Mouse (Mus musculus): ENCODE measurements around the gene Defb29.

Gene Defb29

DNA sequence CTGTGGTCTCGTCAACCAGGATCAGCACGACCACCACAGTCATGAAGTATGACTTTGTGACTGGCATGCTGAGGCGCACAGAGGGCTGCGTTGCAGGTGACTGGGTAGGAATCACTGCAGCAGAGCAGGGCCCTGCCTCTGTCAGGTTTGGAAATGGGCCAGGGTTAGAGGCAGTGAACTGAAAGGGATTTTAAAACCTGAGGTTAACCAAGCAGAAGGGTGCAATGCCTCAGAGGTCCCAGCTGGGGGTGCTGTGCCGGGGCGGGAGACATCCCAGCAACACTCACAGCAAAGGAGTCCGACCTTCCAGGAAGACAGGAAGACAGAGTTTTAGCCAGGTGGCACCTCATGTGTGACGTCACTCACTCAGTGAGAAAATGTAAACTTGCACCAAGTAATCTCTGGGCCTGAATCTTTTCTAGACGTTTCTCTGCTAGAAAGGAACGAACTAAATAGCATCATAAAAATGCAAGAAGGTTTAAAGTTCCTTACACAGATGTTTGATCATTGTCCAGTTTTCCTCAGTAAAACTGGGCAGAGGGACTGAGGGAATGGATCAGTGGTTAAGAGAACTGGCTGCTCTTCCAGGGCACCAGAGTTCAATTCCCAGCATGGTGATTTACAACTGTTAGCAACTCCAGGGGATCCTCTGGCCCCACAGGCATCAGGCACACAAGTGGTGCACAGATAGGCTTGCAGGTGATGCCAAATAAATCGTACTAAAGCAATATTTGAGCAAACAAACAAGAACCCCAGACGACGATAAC lies at the start of gene Defb29:
Gene Defb29 (minus strand): TSS at position 155 of the 767 bp plus-strand sequence.
- no peak for DNase-seq (ENCODE audit: low spot score in 2 of 2)

DNA sequence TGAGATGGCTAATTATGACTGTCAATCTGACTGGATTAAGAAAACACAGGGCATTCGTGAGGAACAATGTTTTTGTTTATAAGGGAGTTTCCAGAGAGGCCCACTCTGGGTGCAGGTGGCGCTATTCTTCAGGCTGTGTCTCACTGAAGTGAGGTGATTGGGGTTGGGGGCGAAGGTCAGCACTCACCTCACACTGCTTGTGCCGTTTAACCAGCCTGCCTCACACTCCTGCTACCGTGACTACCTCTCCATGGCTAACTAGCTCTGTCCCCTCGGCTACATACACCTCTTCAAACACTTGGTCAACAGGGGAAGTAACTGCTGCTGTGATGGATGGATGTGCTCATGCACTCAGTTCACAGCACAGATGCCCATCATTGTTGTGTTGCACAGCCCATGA lies 49.1 kb upstream of the Defb29 start:
- no peak for DNase-seq (ENCODE audit: low spot score in 2 of 2)

DNA sequence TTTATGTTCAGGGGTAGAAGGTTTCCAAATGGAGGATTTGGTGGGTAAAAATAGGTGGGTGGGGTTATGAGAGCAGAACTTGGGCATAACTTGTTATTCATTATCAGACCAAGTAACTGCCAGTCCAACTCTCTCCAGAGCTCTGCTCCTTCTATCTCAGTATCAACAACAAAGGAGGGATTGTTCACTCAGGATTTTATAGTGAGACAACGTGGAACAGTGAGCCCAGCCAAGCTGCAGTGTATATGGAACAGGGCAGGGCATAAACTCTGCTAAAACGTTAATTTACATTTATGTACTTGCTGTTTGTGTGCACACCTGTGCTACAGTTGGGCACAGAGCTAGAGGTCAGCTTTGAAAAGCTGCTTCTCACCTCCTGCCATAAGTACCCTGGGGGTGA lies 48.6 kb upstream of the Defb29 start:
- DNase-seq (ENCODE audit: low spot score in 2 of 2): no peak

DNA sequence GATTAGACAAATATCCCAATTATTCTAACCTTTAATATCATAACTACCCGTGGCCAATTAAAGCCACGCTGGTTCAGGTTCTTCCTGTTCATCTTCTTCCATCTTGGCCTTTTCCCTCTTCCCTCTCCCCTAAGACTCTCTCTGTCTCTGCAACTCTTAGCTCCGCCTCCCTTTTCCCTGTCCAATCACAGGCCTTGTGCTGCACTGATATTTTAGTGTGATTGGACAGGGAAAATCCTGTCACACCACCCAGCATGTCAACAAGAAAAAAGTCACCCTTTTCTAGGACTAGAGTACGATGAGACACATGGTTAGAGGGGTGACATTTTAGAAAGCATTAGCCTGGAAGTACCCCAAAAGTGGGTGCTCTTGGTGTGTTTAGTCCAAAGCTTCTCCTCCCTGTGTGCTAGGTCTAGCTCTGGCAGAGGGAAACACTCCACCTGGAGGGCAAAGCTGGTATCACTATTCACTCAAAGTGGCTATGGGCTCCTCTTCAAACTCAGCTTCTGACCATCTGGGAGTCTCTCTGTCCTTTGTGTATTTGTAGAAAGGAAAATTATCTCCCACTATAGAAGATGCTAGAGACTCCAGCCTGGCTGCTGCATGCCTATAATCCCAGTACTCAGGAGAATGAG lies 47.1 kb upstream of the Defb29 start:
- no peak for DNase-seq (ENCODE audit: low spot score in 2 of 2)

DNA sequence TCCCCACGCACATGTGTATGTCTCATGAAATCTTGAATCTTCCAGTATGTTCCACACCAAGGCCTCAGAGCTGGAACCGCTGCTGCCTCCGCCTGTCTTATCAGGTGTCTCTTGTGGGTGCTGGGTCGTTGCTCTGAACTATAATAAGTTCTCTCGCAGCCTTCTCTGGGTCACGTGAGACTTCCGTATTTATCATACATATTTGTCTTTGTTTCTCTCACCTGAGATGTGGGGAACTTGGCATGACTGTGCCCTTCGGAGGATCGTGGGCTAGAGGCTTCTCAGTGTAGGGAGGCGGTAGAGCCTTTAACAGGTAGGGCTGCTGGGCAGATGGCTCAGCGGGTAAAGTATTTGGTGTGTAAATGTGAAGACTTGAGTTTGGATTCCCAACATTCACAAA lies 40.7 kb upstream of the Defb29 start:
- DNase-seq (ENCODE audit: low spot score in 2 of 2): no peak

DNA sequence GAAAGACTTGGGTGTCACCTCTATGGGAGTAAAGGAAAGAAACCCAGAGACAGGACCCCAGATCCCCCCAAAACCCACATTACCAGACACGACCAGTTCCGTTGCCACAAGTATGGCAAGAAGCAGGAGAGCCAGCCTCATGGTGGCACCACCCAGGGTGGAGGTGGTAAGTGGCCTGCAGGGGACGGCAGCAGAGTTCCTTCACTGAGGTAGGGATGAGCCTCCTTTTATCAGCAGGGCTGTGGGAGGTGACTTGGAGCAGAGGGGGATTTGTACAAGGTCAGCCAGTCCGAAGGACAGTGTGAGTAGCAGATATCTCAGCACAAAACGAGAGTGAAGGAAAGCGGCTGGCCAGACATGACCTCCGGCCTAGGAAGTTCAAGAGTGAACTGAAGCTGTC lies 40.2 kb upstream of the Defb29 start, which contains the start of gene Defb19:
Gene Defb19 (minus strand): TSS at position 206 of the 400 bp plus-strand sequence.
- DNase-seq (ENCODE audit: low spot score in 2 of 2): no peak

DNA sequence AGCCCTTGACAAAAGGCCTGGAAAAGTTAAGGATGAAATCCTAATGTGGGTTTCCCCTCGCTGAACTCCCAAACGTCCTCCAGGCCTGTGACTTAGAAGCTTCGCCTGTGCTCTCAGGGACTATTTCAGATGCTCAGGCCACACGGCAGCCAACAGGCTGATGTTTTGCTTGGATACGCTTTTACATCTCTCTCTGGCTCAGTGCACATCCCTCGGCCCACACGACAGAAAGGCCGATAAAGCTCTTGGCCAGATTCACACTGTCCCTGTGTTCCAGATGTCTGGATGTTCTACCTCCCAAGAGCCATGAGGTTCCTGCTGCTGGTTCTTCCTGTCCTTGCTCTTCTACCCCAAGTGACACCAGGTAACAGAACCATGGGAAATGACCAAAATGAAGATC lies 33.6 kb upstream of the Defb29 start:
- DNase-seq (ENCODE audit: low spot score in 2 of 2): no peak

DNA sequence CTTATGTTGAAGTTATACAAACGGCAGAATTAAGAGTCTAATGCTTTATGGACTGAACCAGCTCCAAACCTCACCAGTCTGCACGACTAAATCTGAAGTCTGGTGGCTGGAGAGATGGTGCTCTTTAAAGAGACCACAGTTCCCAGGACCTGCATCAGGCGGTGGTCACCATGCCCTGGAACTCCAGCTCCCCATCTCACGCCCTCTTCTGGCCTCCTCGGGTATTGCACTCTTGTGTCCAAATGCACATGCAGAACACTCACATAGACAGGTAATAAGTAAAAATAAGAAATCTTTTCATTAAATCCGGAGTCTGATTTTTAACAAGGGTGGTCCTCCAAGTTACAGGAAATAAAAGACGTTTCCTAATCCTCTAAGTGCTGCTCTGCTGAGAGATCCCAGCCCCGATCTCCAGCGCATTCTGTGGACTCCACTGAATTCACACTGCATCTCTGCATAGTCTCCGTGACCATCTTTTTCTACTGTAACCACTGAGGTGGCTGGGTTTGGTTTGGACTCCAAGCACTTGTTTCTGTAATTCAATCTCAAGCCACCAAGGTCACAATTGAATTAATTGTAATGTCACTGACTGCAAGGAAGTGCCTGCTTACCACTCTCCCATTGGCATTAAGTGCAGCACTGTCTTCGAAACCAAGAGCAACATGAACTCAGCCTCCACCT lies 32.4 kb upstream of the Defb29 start, which contains the start of gene Defb21:
Gene Defb21 (plus strand): TSS at position 631 of the 681 bp plus-strand sequence.
- no peak for DNase-seq (ENCODE audit: low spot score in 2 of 2)

DNA sequence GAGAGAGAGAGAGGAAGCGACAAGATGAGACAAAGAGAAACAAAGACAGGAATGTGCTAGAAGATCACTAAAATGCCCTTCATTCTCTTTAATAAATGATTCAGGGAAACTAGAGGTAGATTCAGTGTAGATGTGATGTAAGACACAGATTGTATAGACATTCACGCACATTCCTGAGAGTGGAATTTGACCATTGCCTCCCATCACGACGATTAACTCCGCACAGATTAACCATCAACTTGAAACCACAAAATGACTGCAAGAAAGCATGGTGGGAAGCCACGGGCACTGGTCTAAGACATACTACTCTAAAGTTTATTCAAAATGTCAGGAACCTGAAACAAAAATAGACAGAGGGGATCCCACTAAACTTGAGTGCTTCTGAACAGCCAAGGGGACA lies 30.4 kb upstream of the Defb29 start:
- DNase-seq (ENCODE audit: low spot score in 2 of 2): no peak

DNA sequence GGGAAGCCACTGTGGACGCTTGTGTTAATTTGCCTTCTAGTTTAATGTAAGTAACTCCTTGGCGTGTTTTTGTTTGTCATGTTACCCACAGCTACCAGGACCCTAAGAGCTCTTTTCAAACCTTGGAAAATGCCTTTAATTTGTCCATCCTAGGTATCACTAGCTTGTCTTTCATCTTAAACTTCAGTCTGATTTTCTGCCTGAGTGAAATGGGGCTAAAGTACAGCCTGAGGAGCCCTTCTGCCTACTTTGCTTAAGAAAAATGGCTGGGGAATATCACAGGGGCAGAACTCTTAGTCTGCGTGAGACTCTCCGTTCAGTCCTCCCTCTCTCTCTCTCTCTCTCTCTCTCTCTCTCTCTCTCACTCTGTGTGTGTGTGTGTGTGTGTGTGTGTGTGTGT lies 30.0 kb upstream of the Defb29 start:
- no peak for DNase-seq (ENCODE audit: low spot score in 2 of 2)

DNA sequence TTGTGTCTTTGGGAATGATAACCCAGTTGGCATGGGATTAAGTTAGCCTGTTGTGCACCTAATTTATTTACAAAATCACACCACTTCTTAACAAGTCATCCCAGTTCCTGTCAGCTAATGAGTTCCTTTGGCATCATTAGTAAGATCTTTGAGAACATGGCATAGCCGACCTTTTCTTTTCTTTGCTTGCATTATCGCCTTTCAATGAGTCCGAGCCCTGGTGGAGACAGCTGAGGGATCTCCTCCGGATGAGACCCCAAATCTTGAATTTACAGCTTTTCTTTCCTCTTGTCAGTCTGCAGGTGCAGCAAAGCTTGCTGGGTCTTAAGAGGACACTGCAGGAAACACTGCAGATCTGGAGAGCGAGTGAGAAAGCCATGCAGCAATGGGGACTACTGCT lies 29.1 kb upstream of the Defb29 start, which contains the start of gene Gm17416:
Gene Gm17416 (plus strand): TSS at position 301 of the 400 bp plus-strand sequence.
- DNase-seq (ENCODE audit: low spot score in 2 of 2): no peak

DNA sequence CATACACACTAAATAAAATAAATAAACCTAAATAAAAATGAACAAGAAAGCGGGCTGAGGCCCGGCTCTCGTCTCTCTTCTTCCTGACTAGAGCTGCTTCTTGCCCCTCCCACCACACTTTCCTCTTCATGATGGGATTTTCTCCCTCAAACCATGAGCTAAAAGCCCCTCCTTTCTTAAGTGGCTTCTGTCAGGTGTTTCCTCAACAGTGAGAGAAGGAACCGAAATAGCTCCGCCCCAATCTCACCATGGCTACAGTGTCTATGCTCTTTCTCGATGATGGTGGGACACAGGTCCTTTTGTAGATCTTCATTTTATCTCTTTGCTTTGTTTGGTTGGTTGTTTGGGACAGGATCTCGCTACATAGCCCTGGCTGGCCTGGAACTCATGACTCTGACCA lies 16.8 kb upstream of the Defb29 start:
- no peak for DNase-seq (ENCODE audit: low spot score in 2 of 2)

DNA sequence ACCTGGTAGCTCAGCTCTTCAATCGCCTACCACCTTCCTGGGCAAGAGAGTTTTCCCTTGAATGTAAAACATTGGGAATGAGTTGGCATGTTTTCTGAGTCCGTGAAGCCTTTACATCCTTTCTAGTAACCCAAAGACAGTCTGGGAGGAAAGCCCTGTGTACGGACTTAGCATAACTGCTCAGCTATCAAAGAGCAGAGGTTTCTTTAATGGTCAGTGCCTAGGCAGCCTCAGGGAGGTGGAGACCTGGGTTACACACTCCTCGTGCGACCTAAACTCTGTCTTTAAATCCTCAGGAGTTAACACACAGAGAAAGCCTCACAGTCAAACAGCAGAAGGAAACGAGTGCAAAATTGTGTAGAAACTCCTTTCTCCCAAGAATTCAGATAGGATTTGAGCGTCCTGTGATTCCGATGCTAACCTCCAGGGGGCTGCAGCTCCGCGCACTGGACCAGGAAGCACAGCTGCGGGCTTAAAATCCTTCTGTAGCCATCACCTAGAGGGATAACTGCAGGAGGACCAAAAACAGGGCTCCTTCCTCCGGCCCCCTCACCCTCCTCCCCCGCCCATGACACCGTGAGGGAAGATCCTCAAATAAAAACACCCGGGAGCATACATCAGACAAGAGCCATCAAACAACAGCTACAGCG lies 14.0 kb upstream of the Defb29 start:
- no peak for DNase-seq (ENCODE audit: low spot score in 2 of 2)

DNA sequence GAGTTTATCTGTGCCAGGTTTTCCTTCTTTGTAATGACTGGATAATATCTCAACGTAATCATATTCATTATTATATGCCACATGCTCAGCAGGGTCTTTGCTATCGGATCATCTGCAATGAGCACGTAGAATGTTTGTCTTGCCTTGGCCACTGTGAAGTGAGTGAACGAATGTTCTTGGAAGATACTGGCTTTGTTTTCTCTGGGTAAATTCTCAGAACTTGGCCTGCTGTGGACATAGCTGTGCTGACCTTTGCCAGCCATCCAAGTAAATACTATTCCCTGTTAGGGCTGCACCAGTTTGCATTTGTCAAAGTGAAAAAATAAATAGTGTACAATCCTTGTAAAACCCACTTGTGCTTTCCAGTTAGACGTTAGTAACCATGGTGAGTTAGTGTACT lies 8.2 kb upstream of the Defb29 start:
- DNase-seq (ENCODE audit: low spot score in 2 of 2): no peak

DNA sequence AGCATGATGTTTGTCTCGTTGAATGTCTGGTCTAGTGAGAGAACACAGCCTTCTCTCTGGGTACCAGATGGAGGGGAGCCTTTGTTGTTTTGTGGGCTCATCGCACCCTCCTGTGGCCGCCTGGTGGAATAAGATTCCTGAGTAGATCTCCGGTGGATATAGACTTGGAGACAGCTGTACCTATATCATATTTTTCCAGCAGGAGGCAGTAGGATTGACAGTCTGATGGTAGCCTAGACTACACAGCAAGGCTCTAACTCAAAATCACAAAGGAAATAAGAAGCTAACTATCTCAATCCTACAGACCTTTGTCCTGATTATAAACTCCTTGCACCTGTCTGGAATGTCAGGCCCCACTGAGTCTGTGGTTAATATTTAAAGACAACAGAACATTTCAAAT lies 4.8 kb upstream of the Defb29 start:
- no peak for DNase-seq (ENCODE audit: low spot score in 2 of 2)

DNA sequence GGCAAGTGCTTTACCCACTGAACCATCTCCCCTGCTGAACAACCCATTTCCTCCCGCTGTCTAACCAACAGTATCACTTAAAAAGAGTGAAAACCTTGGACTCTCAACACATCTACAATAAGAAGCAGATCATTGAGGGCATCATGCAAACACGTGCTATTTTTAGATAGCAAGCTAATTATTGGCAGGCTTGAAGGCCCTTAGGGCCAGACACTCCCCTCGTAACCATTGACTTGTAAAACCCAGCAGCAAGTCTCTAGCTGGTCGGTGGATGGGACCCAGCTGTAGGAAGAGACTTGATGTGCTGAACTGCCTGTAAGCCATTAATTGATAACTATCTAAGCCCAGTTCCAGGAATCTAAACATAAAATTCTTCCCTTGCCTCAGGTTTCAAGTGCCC lies 3.6 kb upstream of the Defb29 start:
- DNase-seq (ENCODE audit: low spot score in 2 of 2): no peak

DNA sequence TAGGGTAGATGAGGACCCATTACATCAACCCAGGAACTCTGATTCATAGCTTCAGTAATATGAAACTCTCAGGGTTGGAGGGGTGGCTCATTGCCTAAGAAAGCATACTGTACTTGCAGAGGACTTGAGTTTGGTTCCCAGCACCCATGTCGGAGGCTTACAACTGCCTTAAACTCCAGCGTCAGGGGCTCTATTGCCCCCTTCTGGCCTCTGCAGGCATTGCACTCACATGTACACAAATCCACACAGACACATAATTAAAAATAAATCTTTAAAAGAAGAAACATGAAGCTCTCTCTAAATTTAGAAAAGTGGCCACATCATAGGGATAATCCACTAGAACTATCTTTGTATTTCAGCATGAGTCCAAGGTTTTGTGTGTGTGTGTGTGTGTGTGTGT lies 3.0 kb upstream of the Defb29 start:
- DNase-seq (ENCODE audit: low spot score in 2 of 2): no peak

DNA sequence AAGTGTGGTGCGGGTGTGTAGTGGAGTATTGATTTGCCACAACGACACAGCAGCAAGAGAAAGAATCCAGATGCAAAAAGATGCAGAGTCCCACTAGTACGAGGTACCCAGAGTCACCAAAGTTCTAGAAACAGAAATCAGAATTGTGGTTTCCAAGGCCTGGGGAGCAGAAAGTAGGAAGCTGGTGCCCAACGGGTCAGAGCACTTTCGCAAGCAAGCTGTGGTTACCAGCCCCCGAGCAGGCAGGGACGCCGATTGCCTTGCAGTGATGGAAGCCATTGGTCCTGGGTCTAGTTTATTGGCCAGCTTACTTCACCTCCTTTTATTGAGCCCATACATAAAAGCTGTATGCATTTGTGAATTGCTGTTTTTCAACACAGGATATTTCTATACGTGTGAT lies 2.1 kb upstream of the Defb29 start:
- DNase-seq (ENCODE audit: low spot score in 2 of 2): no peak

DNA sequence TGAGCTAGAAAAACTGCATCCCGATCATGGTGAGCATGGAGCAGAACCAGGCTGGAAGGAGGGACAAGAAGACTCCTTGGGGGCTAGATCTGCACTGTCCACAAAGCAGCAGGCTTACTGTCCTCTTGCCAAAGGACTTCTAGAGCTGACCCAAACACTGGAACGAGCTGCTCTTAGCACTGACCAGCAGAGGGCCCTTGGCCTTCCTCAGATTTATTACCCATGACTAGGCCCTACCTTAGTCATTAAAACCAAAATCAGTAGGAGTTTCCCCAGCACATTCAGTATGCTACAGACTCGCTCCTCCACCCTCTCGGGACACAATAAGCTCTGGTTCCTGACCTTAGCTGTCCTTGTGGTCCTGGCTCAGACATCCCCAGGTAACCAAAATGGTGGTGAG lies 21.9 kb downstream of the Defb29 start, which contains the start of gene Defb28:
Gene Defb28 (plus strand): TSS at position 275 of the 400 bp plus-strand sequence.
- no peak for DNase-seq (ENCODE audit: low spot score in 2 of 2)

DNA sequence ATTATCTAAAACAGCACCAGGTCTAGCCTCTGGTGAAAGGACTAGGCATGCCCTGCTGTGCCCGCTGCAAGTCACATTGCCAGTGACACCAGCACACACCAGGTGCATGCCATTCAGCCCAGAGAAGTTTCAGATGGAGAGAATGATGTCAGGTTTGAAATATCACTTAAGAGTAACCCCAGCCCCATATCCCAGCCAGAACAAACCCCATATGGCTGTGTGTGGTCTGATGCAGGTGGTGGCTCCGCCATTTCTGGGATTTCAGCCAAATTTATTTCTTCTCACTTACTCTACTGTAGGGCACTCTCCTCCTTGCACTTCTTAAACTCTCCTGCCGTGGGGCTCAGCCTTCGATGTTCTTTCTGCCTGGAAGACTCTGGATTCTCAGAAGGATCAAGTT lies 23.8 kb downstream of the Defb29 start:
- no peak for DNase-seq (ENCODE audit: low spot score in 2 of 2)

DNA sequence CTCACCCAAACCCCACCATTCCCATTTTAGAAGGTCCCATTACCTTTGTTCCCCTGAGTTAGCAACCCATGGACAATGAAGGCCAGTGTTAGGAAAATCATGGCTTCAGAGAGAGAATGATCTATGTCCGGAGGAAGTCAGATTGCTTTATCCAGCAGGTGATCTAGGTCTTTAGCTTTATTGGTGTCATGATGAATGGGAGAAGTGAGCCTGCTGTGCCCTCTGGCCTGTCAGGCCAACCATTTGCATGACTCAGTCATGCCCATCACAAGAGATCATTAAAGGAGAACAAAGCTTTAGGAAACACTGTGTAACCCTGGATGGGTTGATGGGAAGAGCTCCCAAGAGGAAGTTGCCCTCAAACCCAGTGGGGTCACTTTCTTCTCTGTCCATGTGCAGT lies 28.3 kb downstream of the Defb29 start, which contains the start of gene Defb26:
Gene Defb26 (minus strand): TSS at position 101 of the 400 bp plus-strand sequence.
- no peak for DNase-seq (ENCODE audit: low spot score in 2 of 2)

DNA sequence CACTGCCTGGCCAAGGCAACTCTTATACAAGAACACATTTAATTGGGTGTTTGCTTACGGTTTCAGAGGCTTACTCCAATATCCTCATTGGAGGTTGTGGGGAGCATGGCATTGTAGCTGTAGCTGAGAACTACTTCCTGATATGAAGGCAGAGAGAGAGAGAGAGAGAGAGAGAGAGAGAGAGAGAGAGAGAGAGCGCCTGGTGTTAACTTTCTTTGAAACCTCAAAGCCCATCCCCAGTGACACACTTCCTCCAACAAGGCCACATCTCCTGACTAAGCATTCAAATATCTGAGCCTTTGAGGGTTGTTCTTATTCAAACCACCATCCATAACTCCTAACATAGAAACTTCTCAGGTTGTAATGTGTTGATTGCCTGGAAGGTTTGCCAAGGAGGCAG lies 35.9 kb downstream of the Defb29 start:
- DNase-seq (ENCODE audit: low spot score in 2 of 2): no peak
